In genomic region chr4:140507172-140507714, GRCm38 (mm10) we compare ENCODE assay signal across 11 mouse cellular contexts.
DNase-seq lines count a peak whose midpoint lies in the region; ATAC-seq and TF ChIP-seq lines count a peak whose summit lies in the region.
"Had no signal": no experiment of that assay in that cellular context is flagged by ENCODE, and none has a peak within 500 bp of the region (broad histone marks: within the 10 kb centered on the region; RNA-seq: fewer than 3 reads in every experiment).

No protein-coding gene starts in this region.

- TF ChIP-seq CTCF in brain, embryonic 14.5 days (IDR thresholded peaks at IDR 0.05; ENCODE audit: borderline replicate concordance, extremely low read depth, insufficient read depth, insufficient read length), result no peak

- no peak overlapping the region for H3K27ac ChIP-seq in hindbrain, embryonic 10.5 days
- no peak overlapping the region for H3K27ac ChIP-seq in hindbrain, embryonic 12.5 days
- H3K27ac ChIP-seq in midbrain, embryonic 10.5 days (replicated peaks), result no peak overlapping the region
- no peak overlapping the region for H3K27ac ChIP-seq in midbrain, embryonic 15.5 days
- H3K27ac ChIP-seq in midbrain, embryonic 14.5 days (replicated peaks; ENCODE audit: low read depth, low read length), result no peak overlapping the region
- H3K27ac ChIP-seq: heart, embryonic 15.5 days; neural tube, embryonic 12.5 days had no signal

- TF ChIP-seq POLR2A in brain, embryonic 14.5 days (IDR thresholded peaks at IDR 0.05; ENCODE audit: borderline replicate concordance, extremely low read depth, insufficient read depth, insufficient read length, poor library complexity, severe bottlenecking), result no peak

- H3K27me3 ChIP-seq in hindbrain, embryonic 10.5 days (ENCODE audit: insufficient read depth, poor library complexity, severe bottlenecking), result 0 out of 2 replicates have a peak, but pooled peaks cover 3% of the 10 kb centered on the region
- H3K27me3 ChIP-seq in hindbrain, embryonic 12.5 days, result no peaks in the 10 kb centered on the region; the same call in 1 of the 2 replicates
- no peaks in the 10 kb centered on the region for H3K27me3 ChIP-seq in midbrain, embryonic 10.5 days (ENCODE audit: low read depth, poor library complexity, severe bottlenecking)
- no peaks in the 10 kb centered on the region for H3K27me3 ChIP-seq in midbrain, embryonic 15.5 days (replicated peaks)
- no peaks in the 10 kb centered on the region; the same call in 1 of the 2 replicates for H3K27me3 ChIP-seq in midbrain, embryonic 14.5 days (ENCODE audit: control insufficient read depth, insufficient read depth, low read length)

- no peak overlapping the region for H3K4me3 ChIP-seq in hindbrain, embryonic 10.5 days
- H3K4me3 ChIP-seq in hindbrain, embryonic 12.5 days, result no peak overlapping the region
- H3K4me3 ChIP-seq in midbrain, embryonic 10.5 days, result no peak overlapping the region
- H3K4me3 ChIP-seq in midbrain, embryonic 15.5 days, result no peak overlapping the region
- H3K4me3 ChIP-seq in midbrain, embryonic 14.5 days (replicated peaks; ENCODE audit: low read depth, low read length), result no peak overlapping the region
- H3K4me3 ChIP-seq: erythroblast, embryonic 14.5 days; heart, embryonic 15.5 days; neural tube, embryonic 12.5 days had no signal

- no peak overlapping the region for H3K9ac ChIP-seq in hindbrain, embryonic 12.5 days
- H3K9ac ChIP-seq in midbrain, embryonic 15.5 days, result no peak overlapping the region
- H3K9ac ChIP-seq in midbrain, embryonic 14.5 days (replicated peaks; ENCODE audit: low read length), result no peak overlapping the region
- H3K9ac ChIP-seq: heart, embryonic 15.5 days; neural tube, embryonic 12.5 days had no signal

- no peak overlapping the region for H3K4me2 ChIP-seq in hindbrain, embryonic 12.5 days (replicated peaks)
- H3K4me2 ChIP-seq in midbrain, embryonic 15.5 days, result no peak overlapping the region
- H3K4me2 ChIP-seq in midbrain, embryonic 14.5 days (ENCODE audit: low read length), result no peak overlapping the region
- H3K4me2 ChIP-seq: heart, embryonic 15.5 days; neural tube, embryonic 12.5 days had no signal

- peak; percentile 48 for DNase-seq in hindbrain, embryonic 10.5 days (ENCODE audit: low spot score)
- DNase-seq in midbrain, embryonic 10.5 days (ENCODE audit: low spot score), result peak; percentile 34
- DNase-seq in brain, embryonic 14.5 days (ENCODE audit: low read depth), result peak; percentile 80
- DNase-seq in retina, postnatal 1 day, result peak; percentile 63
- DNase-seq in midbrain, embryonic 14.5 days, result no peak
- no peak for DNase-seq in heart, adult 8-10 months (ENCODE audit: low spot score)

- 49% methylated on average over 15 of the region's 15 CpGs for WGBS in hindbrain, embryonic 10.5 days
- WGBS in hindbrain, embryonic 12.5 days, result 52% methylated on average over 15 of the region's 15 CpGs
- WGBS in midbrain, embryonic 10.5 days, result 50% methylated on average over 15 of the region's 15 CpGs
- WGBS in midbrain, embryonic 15.5 days, result 39% methylated on average over 15 of the region's 15 CpGs
- WGBS in midbrain, embryonic 14.5 days, result 40% methylated on average over 15 of the region's 15 CpGs

- ATAC-seq in hindbrain, embryonic 12.5 days (ENCODE audit: low FRiP score), result no peak
- no peak for ATAC-seq in midbrain, embryonic 15.5 days (replicated peaks)
- no peak for ATAC-seq in midbrain, embryonic 14.5 days (ENCODE audit: low FRiP score, low TSS enrichment)

- H3K4me1 ChIP-seq in hindbrain, embryonic 10.5 days (replicated peaks), result peaks cover 21% of the 10 kb centered on the region
- H3K4me1 ChIP-seq in hindbrain, embryonic 12.5 days, result peaks cover 16% of the 10 kb centered on the region
- H3K4me1 ChIP-seq in midbrain, embryonic 10.5 days, result peaks cover 20% of the 10 kb centered on the region
- H3K4me1 ChIP-seq in midbrain, embryonic 15.5 days, result peaks cover 25% of the 10 kb centered on the region
- 0 out of 2 replicates have a peak, but pooled peaks cover 14% of the 10 kb centered on the region for H3K4me1 ChIP-seq in midbrain, embryonic 14.5 days (ENCODE audit: control insufficient read depth, insufficient read depth, low read length)

- peaks cover 1% of the 10 kb centered on the region; the same call in 1 of the 2 replicates for H3K36me3 ChIP-seq in hindbrain, embryonic 10.5 days
- H3K36me3 ChIP-seq in hindbrain, embryonic 12.5 days, result peaks cover under 1% of the 10 kb centered on the region; the same call in 1 of the 2 replicates
- peaks cover 3% of the 10 kb centered on the region for H3K36me3 ChIP-seq in midbrain, embryonic 10.5 days
- no peaks in the 10 kb centered on the region for H3K36me3 ChIP-seq in midbrain, embryonic 15.5 days (replicated peaks)
- peaks cover 1% of the 10 kb centered on the region for H3K36me3 ChIP-seq in midbrain, embryonic 14.5 days (ENCODE audit: control insufficient read depth, insufficient read depth, low read length)
- H3K36me3 ChIP-seq: heart, embryonic 15.5 days had no signal

- no peaks in the 10 kb centered on the region for H3K9me3 ChIP-seq in hindbrain, embryonic 10.5 days
- no peaks in the 10 kb centered on the region for H3K9me3 ChIP-seq in hindbrain, embryonic 12.5 days (replicated peaks)
- no peaks in the 10 kb centered on the region for H3K9me3 ChIP-seq in midbrain, embryonic 10.5 days (replicated peaks)
- no peaks in the 10 kb centered on the region for H3K9me3 ChIP-seq in midbrain, embryonic 15.5 days
- H3K9me3 ChIP-seq in midbrain, embryonic 14.5 days (ENCODE audit: control insufficient read depth, low read length), result no peaks in the 10 kb centered on the region
- H3K9me3 ChIP-seq: heart, embryonic 15.5 days; neural tube, embryonic 12.5 days had no signal

Comparison
In these comparisons a context has a peak if more than half of its experiments do, and no peak if none do; other contexts are left out.
1. DNase-seq: peak in hindbrain, embryonic 10.5 days (single experiment), midbrain, embryonic 10.5 days (single experiment), brain, embryonic 14.5 days (single experiment) and retina, postnatal 1 day (single experiment); none in midbrain, embryonic 14.5 days (single experiment) and heart, adult 8-10 months (single experiment).